Mouse (Mus musculus): ENCODE measurements around the gene Upk1a. TPM values are rescaled to one million over a fixed set of nuclear protein-coding genes. Genes with fewer than 3 reads are reported as not detected.

Upk1a gene
- polyA plus RNA-seq, 1 experiment from 2014 or later = 0.35 TPM

- H3K4me1 ChIP-seq = no peaks in the 10 kb centered on the region
- H3K4me2 ChIP-seq (replicated peaks) = no peak overlapping the region
- no peak overlapping the region for H3K4me3 ChIP-seq
- peaks cover 64% of the 10 kb centered on the region for H3K36me3 ChIP-seq
- H3K9ac ChIP-seq = no peak overlapping the region
- H3K27me3 ChIP-seq = no peaks in the 10 kb centered on the region
- no peak for ATAC-seq (ENCODE audit: low FRiP score)
- 94% methylated on average over 9 of the region's 9 CpGs for WGBS
- H3K27ac ChIP-seq = no peak overlapping the region
- H3K9me3 ChIP-seq (replicated peaks) = no peaks in the 10 kb centered on the region
Observed at GRCm38 (mm10) chr7:30618658-30619057, 6.0 kb upstream of the Upk1a start.

- Histone ChIP-seq H3K4me1 (no peaks in the 10 kb centered on the region), H3K27me3 (no peaks in the 10 kb centered on the region), H3K36me3 (peaks cover 38% of the 10 kb centered on the region), H3K4me2 (replicated peaks) (no peak overlapping the region), H3K27ac (no peak overlapping the region), H3K4me3 (no peak overlapping the region), H3K9me3 (replicated peaks) (no peaks in the 10 kb centered on the region), H3K9ac (no peak overlapping the region)
- WGBS = 58% methylated on average over 5 of the region's 5 CpGs
- no peak for ATAC-seq (ENCODE audit: low FRiP score)
Observed at GRCm38 (mm10) chr7:30615049-30615760, 2.6 kb upstream of the Upk1a start.

GRCm38 (mm10) chr7:30614454-30614853 lies 1.8 kb upstream of the Upk1a start:
- H3K9ac ChIP-seq = no peak overlapping the region
- WGBS = 85% methylated on average over 2 of the region's 2 CpGs
- peaks cover 38% of the 10 kb centered on the region for H3K36me3 ChIP-seq
- no peaks in the 10 kb centered on the region for H3K27me3 ChIP-seq
- H3K4me2 ChIP-seq (replicated peaks) = no peak overlapping the region
- H3K4me3 ChIP-seq = no peak overlapping the region
- no peak overlapping the region for H3K27ac ChIP-seq
- H3K9me3 ChIP-seq (replicated peaks) = no peaks in the 10 kb centered on the region
- H3K4me1 ChIP-seq = no peaks in the 10 kb centered on the region
- ATAC-seq (ENCODE audit: low FRiP score) = no peak

GRCm38 (mm10) chr7:30613529-30614112 lies 974 bp upstream of the Upk1a start:
- H3K9me3 ChIP-seq (replicated peaks) = no peaks in the 10 kb centered on the region
- H3K36me3 ChIP-seq = peaks cover 30% of the 10 kb centered on the region
- ATAC-seq (ENCODE audit: low FRiP score) = peak; percentile 26; the same call in 1 of the 2 replicates
- no peak overlapping the region for H3K27ac ChIP-seq
- H3K4me3 ChIP-seq = no peak overlapping the region
- no peaks in the 10 kb centered on the region for H3K27me3 ChIP-seq
- WGBS = 27% methylated on average over 14 of the region's 14 CpGs
- no peaks in the 10 kb centered on the region for H3K4me1 ChIP-seq
- H3K9ac ChIP-seq = no peak overlapping the region
- no peak overlapping the region for H3K4me2 ChIP-seq (replicated peaks)

GRCm38 (mm10) chr7:30610043-30610442 lies 2.6 kb downstream of the Upk1a start:
- no peak for ATAC-seq (ENCODE audit: low FRiP score)
- Histone ChIP-seq H3K27me3 (no peaks in the 10 kb centered on the region; the same call in 1 of the 2 replicates), H3K36me3 (no peaks in the 10 kb centered on the region), H3K9me3 (replicated peaks) (no peaks in the 10 kb centered on the region), H3K9ac (no peak overlapping the region), H3K27ac (no peak overlapping the region), H3K4me3 (no peak overlapping the region), H3K4me2 (replicated peaks) (no peak overlapping the region), H3K4me1 (no peaks in the 10 kb centered on the region)
- 57% methylated on average over 7 of the region's 7 CpGs for WGBS

GRCm38 (mm10) chr7:30608476-30608875 lies 4.2 kb downstream of the Upk1a start:
- Histone ChIP-seq H3K36me3 (no peaks in the 10 kb centered on the region), H3K27ac (no peak overlapping the region), H3K27me3 (no peaks in the 10 kb centered on the region; the same call in 1 of the 2 replicates), H3K9ac (no peak overlapping the region), H3K4me1 (no peaks in the 10 kb centered on the region), H3K4me3 (no peak overlapping the region), H3K9me3 (replicated peaks) (no peaks in the 10 kb centered on the region), H3K4me2 (replicated peaks) (no peak overlapping the region)
- 54% methylated on average over 14 of the region's 16 CpGs for WGBS
- ATAC-seq (ENCODE audit: low FRiP score) = no peak

GRCm38 (mm10) chr7:30607706-30608309 lies 4.8 kb downstream of the Upk1a start:
- H3K27me3 ChIP-seq = no peaks in the 10 kb centered on the region; the same call in 1 of the 2 replicates
- H3K9ac ChIP-seq = no peak overlapping the region
- H3K36me3 ChIP-seq = no peaks in the 10 kb centered on the region
- WGBS = 35% methylated on average over 8 of the region's 8 CpGs
- H3K4me1 ChIP-seq = no peaks in the 10 kb centered on the region
- ATAC-seq (ENCODE audit: low FRiP score) = 0 out of 2 replicates have a peak, but pooled peaks have one; percentile 48
- H3K4me3 ChIP-seq = no peak overlapping the region
- no peak overlapping the region for H3K4me2 ChIP-seq (replicated peaks)
- no peaks in the 10 kb centered on the region for H3K9me3 ChIP-seq (replicated peaks)
- H3K27ac ChIP-seq = no peak overlapping the region

GRCm38 (mm10) chr7:30604944-30605343 lies 7.7 kb downstream of the Upk1a start:
- H3K27ac ChIP-seq = no peak overlapping the region
- no peaks in the 10 kb centered on the region for H3K36me3 ChIP-seq
- ATAC-seq (ENCODE audit: low FRiP score) = no peak
- H3K4me1 ChIP-seq = peaks cover 9% of the 10 kb centered on the region
- H3K9me3 ChIP-seq (replicated peaks) = no peaks in the 10 kb centered on the region
- H3K4me3 ChIP-seq = no peak overlapping the region
- H3K27me3 ChIP-seq = no peaks in the 10 kb centered on the region; the same call in 1 of the 2 replicates
- no peak overlapping the region for H3K4me2 ChIP-seq (replicated peaks)
- H3K9ac ChIP-seq = no peak overlapping the region
- WGBS = 86% methylated on average over 8 of the region's 8 CpGs

GRCm38 (mm10) chr7:30604424-30604823 lies 8.2 kb downstream of the Upk1a start:
- Histone ChIP-seq H3K9me3 (replicated peaks) (no peaks in the 10 kb centered on the region), H3K9ac (no peak overlapping the region), H3K36me3 (no peaks in the 10 kb centered on the region), H3K4me2 (replicated peaks) (no peak overlapping the region), H3K27ac (no peak overlapping the region), H3K4me1 (peaks cover 12% of the 10 kb centered on the region), H3K27me3 (no peaks in the 10 kb centered on the region; the same call in 1 of the 2 replicates), H3K4me3 (no peak overlapping the region)
- no peak for ATAC-seq (ENCODE audit: low FRiP score)
- 66% methylated on average over 8 of the region's 8 CpGs for WGBS

GRCm38 (mm10) chr7:30602583-30602982 lies 10.1 kb downstream of the Upk1a start:
- Histone ChIP-seq H3K27ac (no peak overlapping the region), H3K4me2 (replicated peaks) (no peak overlapping the region), H3K36me3 (no peaks in the 10 kb centered on the region), H3K9me3 (replicated peaks) (no peaks in the 10 kb centered on the region), H3K9ac (no peak overlapping the region), H3K27me3 (no peaks in the 10 kb centered on the region; the same call in 1 of the 2 replicates), H3K4me1 (peaks cover 12% of the 10 kb centered on the region), H3K4me3 (no peak overlapping the region)
- WGBS = 46% methylated on average over 3 of the region's 3 CpGs
- no peak for ATAC-seq (ENCODE audit: low FRiP score)

GRCm38 (mm10) chr7:30600651-30601050 lies 12.0 kb downstream of the Upk1a start:
- Histone ChIP-seq H3K4me2 (replicated peaks) (peak overlapping the region; percentile 36), H3K4me1 (peaks cover 12% of the 10 kb centered on the region), H3K4me3 (no peak overlapping the region), H3K9me3 (replicated peaks) (no peaks in the 10 kb centered on the region), H3K9ac (no peak overlapping the region), H3K36me3 (no peaks in the 10 kb centered on the region), H3K27ac (no peak overlapping the region), H3K27me3 (no peaks in the 10 kb centered on the region)
- 80% methylated on average over 7 of the region's 7 CpGs for WGBS
- no peak for ATAC-seq (ENCODE audit: low FRiP score)

- no peaks in the 10 kb centered on the region; the same call in 1 of the 2 replicates for H3K27me3 ChIP-seq
- H3K4me2 ChIP-seq (replicated peaks) = peak overlapping the region; percentile 36
- peak; percentile 99 for ATAC-seq (ENCODE audit: low FRiP score)
- no peaks in the 10 kb centered on the region for H3K36me3 ChIP-seq
- H3K27ac ChIP-seq = 0 out of 2 replicates have a peak overlapping the region, but pooled peaks have one; percentile 13
- peaks cover 12% of the 10 kb centered on the region for H3K4me1 ChIP-seq
- WGBS = 2% methylated on average over 16 of the region's 16 CpGs
- no peaks in the 10 kb centered on the region for H3K9me3 ChIP-seq (replicated peaks)
- H3K9ac ChIP-seq = no peak overlapping the region
- no peak overlapping the region; the same call in 1 of the 2 replicates for H3K4me3 ChIP-seq
Observed at GRCm38 (mm10) chr7:30599933-30600353, 12.7 kb downstream of the Upk1a start.

All from hindbrain, embryonic 12.5 days (tissue).